Mouse (Mus musculus) c-Kit-positive CD71-positive TER-119-negative erythroid progenitor cells, embryonic 14.5 days (primary cell): ENCODE measurements around the gene Fah.

Experiments used
- DNase-seq: peaks from one replicate; pipeline ENCODE4 v3.0.0-alpha.2; 2013; ENCODE audit warnings: low read depth

The Fah gene

DNA sequence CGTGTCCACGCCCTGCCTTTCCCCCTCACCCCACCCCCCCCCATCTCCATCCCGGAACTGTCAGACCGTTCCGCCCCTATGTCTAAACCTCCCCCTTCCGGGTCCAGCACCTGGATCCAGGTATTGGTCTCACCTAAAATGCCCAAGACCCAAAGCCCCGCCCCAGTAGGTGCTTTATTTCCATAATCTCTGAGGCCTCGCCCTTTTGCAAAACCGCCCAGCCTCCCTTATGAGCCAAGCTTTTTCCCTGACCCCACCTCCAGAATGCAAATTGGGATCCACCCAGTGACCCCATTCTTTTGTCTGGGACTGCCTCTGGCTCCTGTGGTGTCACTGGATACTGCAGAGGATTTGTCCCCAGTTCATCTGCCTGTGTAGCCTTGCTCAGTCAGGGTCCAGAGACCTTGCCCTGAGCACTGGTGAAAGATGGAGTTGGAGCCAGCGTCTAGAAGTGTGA lies at the start of gene Fah:
TSS of gene Fah (minus strand) at position 430 of the 457 bp plus-strand sequence.
- peak; percentile 27 for DNase-seq

DNA sequence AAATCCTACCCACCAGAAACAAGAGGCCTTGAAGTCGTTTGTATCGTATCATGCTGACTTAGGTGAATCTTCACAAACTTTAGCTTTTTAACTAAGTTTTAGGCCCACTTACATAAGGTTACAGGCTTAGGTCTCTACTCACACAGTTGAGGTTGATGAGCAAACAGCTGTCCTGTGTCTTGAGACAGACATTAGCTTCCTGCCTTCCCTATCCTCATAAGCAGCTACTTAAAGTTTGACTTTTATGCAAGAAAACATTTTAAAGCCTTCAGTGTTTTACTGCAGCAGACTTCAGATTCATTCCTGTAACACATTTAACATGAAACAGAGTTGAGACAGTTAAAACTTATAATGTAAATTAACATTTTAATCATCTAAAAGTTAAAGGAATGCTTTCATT lies 46.2 kb upstream of the Fah start:
- DNase-seq, result no peak

- DNase-seq, result no peak
Measured at GRCm38 (mm10) chr7:84651987-84652321, 45.4 kb upstream of the Fah start.

- peak; percentile 77 for DNase-seq
Measured at GRCm38 (mm10) chr7:84651303-84651986, 44.9 kb upstream of the Fah start.

DNA sequence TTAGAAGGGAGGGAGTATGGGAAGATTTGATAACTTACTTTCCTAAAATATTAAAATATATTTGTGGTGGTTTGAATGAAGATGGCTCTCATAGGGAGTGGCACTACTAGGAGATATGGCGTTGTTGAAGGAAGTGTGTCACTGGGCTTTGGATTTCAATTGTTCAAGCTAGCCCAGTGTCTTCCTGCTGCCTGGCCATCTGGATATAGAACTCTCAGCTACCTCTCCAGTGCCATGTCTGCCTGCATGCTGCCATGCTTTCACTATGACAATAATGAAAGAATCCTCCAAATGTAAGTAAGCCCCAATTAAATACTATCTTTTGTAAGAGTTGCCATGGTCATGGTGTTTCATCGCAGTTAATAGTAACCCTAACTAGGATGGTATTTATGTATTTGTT lies 42.5 kb upstream of the Fah start:
- no peak for DNase-seq

DNA sequence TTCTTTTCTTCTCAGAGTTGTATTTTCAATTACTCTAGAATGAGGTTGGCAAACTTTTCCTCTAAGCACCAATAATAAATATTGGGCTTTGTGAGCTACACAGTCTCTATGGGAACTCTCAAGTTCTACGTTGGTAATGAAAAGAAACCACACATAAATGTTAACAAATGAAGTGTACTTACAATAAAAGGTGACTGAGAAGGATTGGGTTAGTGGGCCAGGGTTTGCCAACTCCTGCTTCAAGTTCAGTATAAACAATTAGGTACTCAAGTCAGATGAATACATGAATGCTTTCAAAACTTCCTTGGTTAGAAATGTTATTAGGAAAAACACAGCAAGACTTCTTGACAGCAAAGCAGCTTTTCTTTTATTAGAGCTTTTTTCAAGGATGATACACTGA lies 39.7 kb upstream of the Fah start:
- DNase-seq, result no peak

DNA sequence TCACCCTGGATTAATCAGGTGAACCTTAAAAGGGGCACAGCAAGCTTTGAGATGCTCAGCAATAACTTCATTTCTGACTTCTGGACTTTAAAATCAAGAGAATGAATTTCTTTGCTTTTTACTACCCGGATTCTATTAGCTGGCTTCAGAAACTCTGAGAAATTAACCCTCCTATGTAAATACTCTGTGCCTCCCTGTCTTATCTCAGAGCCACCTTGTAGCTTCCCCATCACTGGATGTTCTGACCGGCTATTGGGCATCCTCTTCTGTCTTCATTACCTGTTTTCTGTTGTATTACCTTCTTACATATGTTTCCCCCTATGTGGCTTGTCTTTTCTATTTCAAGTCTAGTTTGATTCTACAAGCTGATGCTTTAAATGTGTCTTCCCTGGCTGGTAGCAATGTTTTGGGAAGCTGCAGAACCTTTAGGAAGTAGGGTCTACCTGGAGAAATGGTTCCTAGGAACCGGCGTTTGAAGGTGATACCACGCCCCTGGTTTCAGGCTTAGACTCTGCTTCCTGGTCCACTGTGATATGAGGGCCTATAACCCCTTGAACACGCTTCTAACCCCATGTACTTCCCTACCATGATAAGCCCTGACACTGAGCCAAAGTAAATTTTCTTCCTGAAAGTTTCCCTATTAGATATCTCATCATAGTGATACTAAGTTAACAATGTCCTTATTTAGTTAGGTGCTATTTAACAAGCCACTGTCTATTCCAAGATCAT lies 36.9 kb upstream of the Fah start:
- no peak for DNase-seq

- no peak for DNase-seq
Measured at GRCm38 (mm10) chr7:84642159-84642928, 35.8 kb upstream of the Fah start.

- DNase-seq, result no peak
Measured at GRCm38 (mm10) chr7:84636939-84637338, 30.4 kb upstream of the Fah start.

DNA sequence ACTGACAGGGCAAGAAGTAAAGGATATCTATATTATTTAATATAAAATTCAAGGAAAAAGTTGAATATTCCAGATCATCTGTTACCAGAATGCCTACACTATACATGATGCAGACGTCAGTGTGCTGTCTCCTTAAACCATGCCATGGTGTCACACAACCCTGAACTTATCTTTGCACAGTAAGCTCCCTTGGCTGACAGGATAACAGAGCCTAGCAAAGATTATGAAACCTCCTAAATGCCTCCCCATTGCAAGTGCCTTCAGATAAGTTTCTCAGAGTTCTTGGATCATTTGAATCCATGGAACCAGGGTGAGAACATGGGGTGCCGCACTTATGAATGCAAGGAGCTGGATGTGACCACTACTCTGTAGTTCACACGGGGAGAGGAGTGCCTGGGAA lies 25.4 kb upstream of the Fah start:
- DNase-seq, result peak; percentile 75

DNA sequence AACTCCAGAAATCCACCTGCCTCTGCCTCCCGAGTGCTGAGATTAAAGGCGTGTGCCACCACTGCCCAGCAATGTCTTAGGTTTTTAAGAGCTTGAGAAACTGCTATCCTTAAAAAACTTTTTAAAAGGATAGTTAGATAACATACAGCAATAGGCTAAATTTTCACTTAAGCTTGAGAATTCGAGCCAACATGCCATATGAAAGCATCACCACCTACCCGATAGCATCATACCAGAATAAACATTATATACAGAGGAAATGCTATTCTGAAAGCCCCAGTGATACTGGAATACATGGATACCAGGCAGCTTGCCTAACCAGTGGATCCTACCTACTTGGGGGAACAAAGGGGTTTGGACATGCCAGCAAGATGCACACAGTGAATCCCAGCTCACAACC lies 17.2 kb upstream of the Fah start:
- no peak for DNase-seq

DNA sequence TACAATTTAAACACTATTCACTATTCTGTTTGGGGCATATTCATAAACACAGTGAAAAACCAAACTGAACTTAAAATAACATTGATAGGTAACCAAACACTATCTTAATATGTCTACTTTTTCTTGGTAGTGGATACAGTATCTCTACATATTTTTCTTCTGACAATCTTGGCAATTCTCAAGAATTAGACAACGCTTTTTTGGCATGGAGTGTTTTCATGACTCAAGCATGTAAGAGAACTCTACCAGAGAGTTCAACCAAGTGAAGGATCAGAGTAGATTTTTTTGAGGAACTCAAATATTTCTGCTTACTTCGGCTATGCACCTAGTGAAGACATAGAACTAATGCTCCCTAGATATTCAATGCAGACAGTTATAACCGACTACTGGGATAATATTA lies 14.4 kb upstream of the Fah start:
- no peak for DNase-seq

- no peak for DNase-seq
Measured at GRCm38 (mm10) chr7:84618951-84619350, 12.4 kb upstream of the Fah start.

GRCm38 (mm10) chr7:84612445-84612844 lies 5.9 kb upstream of the Fah start:
- DNase-seq, result no peak

GRCm38 (mm10) chr7:84611609-84612008 lies 5.1 kb upstream of the Fah start:
- no peak for DNase-seq

DNA sequence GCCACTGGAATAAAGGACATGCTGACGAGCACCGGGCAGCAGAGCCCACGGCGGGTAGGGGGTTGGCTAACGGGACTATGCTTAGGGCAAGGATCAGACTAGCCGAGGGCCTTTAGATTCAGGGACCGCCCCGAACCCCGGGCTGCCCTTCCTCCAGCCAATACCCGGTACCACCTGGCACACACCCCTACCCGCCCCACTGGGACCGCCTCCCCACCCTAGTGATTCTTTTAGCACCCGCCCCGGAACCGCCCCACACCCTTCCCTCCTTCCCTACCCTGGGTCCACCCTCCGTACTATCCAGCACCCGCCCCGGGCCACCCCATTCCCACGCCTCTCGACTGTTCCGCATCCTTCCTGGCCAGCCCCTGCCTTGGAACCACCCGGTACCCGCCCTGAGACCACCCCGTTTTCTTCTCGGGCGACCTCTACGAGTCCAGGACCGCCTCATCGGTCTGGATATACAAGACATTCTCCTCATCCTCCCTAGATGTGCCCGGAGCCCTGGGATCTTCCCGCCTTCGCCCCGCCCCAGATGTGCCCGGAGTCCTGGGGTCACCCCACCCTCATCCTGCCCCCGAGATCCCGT lies 724 bp downstream of the Fah start:
- peak; percentile 62 for DNase-seq

DNA sequence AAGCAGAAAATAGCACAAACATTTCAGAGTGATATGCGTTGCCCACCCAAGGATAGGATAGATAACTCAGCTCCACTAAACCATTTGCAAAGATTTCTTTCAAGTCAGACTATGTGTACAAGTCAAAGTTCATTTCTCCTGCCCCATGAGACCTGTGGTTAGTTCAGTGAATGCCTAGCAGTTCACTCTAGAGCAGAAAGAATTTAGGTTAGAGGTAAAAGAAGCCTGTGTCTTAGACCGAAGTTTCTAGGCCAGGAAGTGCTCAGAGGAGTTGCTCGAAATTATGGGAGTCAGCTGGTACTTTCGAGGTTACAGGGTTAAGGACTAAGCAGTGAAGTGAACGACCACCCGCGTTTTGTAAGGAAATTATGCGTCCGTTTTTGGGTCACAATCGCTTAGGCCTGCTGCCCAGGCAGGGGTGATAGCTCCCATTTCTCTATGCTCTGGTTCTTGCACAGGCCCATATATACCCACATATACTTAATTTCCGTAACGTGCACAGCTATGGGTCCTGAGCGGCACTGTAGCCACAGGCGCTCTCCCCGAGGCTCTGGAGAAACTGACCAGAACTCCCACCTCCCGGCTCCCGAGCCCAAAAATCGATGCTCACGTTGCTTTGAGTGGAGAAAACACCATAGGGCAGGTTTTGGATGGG lies 1.4 kb downstream of the Fah start:
- DNase-seq, result no peak

DNA sequence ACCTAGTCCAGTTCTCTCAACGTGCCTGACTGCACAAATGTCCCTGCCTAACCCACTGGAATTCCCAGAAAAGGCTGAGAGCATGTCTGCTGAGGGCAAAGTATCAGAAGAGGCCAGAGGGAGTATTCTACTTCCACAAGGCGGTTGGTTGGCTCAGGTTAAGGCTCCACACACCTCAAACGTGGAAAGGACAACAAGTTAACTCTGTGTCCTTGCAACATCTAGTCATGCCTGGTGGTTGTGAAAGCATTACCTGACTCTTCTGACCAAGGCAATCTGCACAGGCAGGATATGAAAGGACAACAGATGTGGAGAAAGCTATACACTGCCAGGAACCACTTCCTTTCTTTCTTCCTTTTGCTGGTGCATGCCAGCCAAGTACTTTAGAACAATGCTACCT lies 2.0 kb downstream of the Fah start:
- DNase-seq, result no peak

DNA sequence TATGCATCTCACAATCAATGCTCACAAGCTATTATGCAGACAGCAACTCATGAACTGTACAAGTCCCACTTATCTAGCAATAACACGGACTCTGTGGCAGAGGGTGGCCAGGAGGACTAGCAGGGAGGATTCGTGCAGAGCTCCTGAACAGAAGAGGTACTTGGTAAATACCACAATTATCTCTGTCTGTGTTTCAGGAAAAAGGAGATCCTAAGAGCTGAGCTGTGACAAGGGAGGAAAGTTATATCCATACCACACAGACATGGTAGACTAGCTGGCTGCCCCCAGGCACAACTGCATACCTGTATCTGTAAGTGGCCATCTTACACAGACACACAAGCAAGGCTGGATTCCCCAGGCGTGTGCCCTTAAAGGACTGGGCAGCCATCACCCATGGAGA lies 5.2 kb downstream of the Fah start:
- DNase-seq, result no peak

DNA sequence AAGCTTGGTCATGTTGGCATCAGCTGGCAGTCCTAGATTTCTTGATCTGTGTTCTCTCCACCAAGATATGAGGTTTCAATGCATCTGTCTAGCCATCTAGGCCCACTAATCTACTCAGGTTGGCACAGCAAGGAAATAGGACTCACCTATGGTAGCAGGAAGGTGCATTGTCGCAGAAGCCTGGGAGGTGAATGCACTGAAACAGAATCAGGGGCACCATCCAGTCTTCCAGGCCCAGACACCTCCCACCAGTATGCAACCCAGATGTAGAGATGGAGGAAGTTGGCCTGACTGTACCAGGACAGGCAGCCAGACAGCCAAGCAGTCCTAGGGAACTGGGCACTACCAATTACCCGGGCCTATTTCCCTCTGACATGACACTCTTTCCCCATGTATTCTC lies 5.9 kb downstream of the Fah start:
- no peak for DNase-seq

DNA sequence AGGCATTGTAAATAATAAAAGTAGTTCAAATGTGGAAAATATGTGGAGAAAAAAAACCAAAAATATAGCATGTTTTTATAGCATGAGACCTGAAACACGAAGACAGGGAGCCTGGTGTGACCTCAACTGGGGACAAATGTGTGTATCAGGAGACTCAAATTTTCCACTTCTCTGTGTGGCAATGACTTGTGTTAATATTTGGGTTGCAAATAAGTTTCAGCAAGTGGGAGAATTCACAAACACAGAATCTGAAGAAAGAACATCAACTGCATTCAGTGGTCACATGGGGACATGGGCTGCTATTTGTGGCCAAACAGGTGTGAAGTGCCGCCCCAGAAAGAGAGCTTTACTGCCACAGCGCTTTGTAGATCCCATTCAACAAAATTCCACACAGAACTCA lies 9.9 kb downstream of the Fah start:
- DNase-seq, result no peak

DNA sequence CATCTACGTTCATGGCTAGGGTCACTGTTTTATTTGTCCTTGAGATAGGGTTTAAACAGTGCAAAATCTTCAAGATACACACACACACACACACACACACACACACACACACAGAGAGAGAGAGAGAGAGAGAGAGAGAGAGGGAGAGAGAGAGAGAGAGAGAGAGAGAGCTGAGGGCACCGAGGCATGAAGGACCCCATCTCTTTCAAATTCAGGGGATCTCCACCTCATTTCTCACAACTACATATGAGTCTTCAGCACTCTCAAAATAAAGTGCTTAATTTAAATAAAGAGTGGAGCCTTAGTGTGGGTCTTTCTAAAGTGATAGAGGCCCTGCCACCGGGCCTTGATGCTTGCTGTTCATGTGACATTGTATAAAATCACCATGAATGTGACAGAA lies 10.5 kb downstream of the Fah start:
- no peak for DNase-seq
